Mouse (Mus musculus) v-Abl transformed pro-B cells (cell line): Measurements from ENCODE around the gene Aldh1a3.

Source experiments
- in situ Hi-C, 2 experiments: fragments of 400-800 bp; cut with MboI; formaldehyde crosslinking; loops; one replicate each; pipeline ENCODE4 v1.15.1; 2025; ENCODE audit not compliant: unreplicated experiment in 2 of 2

The Aldh1a3 gene

GRCm38 (mm10) chr7:66384213-66384612, 43.1 kb downstream of the Aldh1a3 start:
- in situ Hi-C loops = loop anchor here (5.0 to 25.0 kb wide), 5 partner anchors 67 to 1247 kb away; partner anchors contain the start of gene Tm2d3 (in 1 of the 2)

- in situ Hi-C loops = loop anchor here (25.0 kb wide), 3 partner anchors 664 to 1239 kb away; partner anchors contain the start of gene Tm2d3 (in 1 of the 2)
Measured at GRCm38 (mm10) chr7:66376560-66376959, 50.8 kb downstream of the Aldh1a3 start.

GRCm38 (mm10) chr7:66375736-66376135, 51.6 kb downstream of the Aldh1a3 start:
- in situ Hi-C loops = loop anchor here (25.0 kb wide), 3 partner anchors 663 to 1238 kb away; partner anchors contain the start of gene Tm2d3 (in 1 of the 2)

- in situ Hi-C loops = no loop called here
Measured at GRCm38 (mm10) chr7:66373391-66373790, 53.9 kb downstream of the Aldh1a3 start.

- in situ Hi-C loops = no loop called here
Measured at GRCm38 (mm10) chr7:66370970-66371369, 56.3 kb downstream of the Aldh1a3 start.

GRCm38 (mm10) chr7:66369934-66370445, 57.3 kb downstream of the Aldh1a3 start:
- in situ Hi-C loops = no loop called here

- in situ Hi-C loops = no loop called here
Measured at GRCm38 (mm10) chr7:66369071-66369933, 58.0 kb downstream of the Aldh1a3 start.

GRCm38 (mm10) chr7:66365904-66366303, 61.4 kb downstream of the Aldh1a3 start, which contains the start of gene Gm10974:
Gene Gm10974, plus strand, starts transcription at chr7:66365905.
- in situ Hi-C loops = no loop called here

GRCm38 (mm10) chr7:66365411-66365810, 61.9 kb downstream of the Aldh1a3 start:
- in situ Hi-C loops = no loop called here

- in situ Hi-C loops = no loop called here
Measured at GRCm38 (mm10) chr7:66364491-66364890, 62.8 kb downstream of the Aldh1a3 start.

GRCm38 (mm10) chr7:66359044-66359443, 68.3 kb downstream of the Aldh1a3 start:
- in situ Hi-C loops = no loop called here

- in situ Hi-C loops = no loop called here
Measured at GRCm38 (mm10) chr7:66358461-66358860, 68.9 kb downstream of the Aldh1a3 start.

GRCm38 (mm10) chr7:66355791-66356522, 71.4 kb downstream of the Aldh1a3 start:
- in situ Hi-C loops = no loop called here

GRCm38 (mm10) chr7:66354911-66355310, 72.4 kb downstream of the Aldh1a3 start:
- in situ Hi-C loops = no loop called here

- in situ Hi-C loops = no loop called here
Measured at GRCm38 (mm10) chr7:66351074-66351473, 76.2 kb downstream of the Aldh1a3 start.

GRCm38 (mm10) chr7:66349670-66350069, 77.6 kb downstream of the Aldh1a3 start:
- in situ Hi-C loops = loop anchor here in 1 of 2 experiments (5.0 kb wide), 1 partner anchor 37 kb away; no protein-coding TSS in a partner anchor

- in situ Hi-C loops = loop anchor here in 1 of 2 experiments (5.0 kb wide), 1 partner anchor 36 kb away; no protein-coding TSS in a partner anchor
Measured at GRCm38 (mm10) chr7:66348588-66348987, 78.7 kb downstream of the Aldh1a3 start.

GRCm38 (mm10) chr7:66346959-66347663, 80.2 kb downstream of the Aldh1a3 start:
- in situ Hi-C loops = loop anchor here in 1 of 2 experiments (5.0 kb wide), 1 partner anchor 35 kb away; no protein-coding TSS in a partner anchor

- in situ Hi-C loops = loop anchor here in 1 of 2 experiments (5.0 kb wide), 1 partner anchor 36 kb away; no protein-coding TSS in a partner anchor
Measured at GRCm38 (mm10) chr7:66343307-66343706, 84.0 kb downstream of the Aldh1a3 start.

GRCm38 (mm10) chr7:66342831-66343230, 84.5 kb downstream of the Aldh1a3 start:
- in situ Hi-C loops = loop anchor here in 1 of 2 experiments (5.0 kb wide), 1 partner anchor 36 kb away; no protein-coding TSS in a partner anchor
